Mouse (Mus musculus): ENCODE data around the gene Npdc1. TPM values are rescaled to one million over a fixed set of nuclear protein-coding genes. Genes with fewer than 3 reads are reported as not detected.

The Npdc1 gene
- polyA plus RNA-seq, 1 experiment from 2014 or later: 408 TPM

Small RNAs within 50 kb of the gene (microRNA-seq; reads per million reads assigned to microRNA genes)
- gene Mir3087: not detected

Other genes starting within 250 kb of the Npdc1 start
- 25.2 and 27.5 TPM in 2 replicates for gene Nrarp, start 218.6 kb upstream of the Npdc1 start, polyA plus RNA-seq (2015; fragmentation: Nextera tagmentation; extraction: Ambion mirVana)
- gene Tor4a, start 202.5 kb upstream of the Npdc1 start, polyA plus RNA-seq (2015; fragmentation: Nextera tagmentation; extraction: Ambion mirVana): 1.3 and 1.6 TPM in 2 replicates
- gene Nelfb, start 187.9 kb upstream of the Npdc1 start, polyA plus RNA-seq (2015; fragmentation: Nextera tagmentation; extraction: Ambion mirVana): 96.7 and 102 TPM in 2 replicates
- gene Stpg3, start 184.7 kb upstream of the Npdc1 start, polyA plus RNA-seq (2015; fragmentation: Nextera tagmentation; extraction: Ambion mirVana): not detected in 2 replicates
- gene Fam166a, start 180.6 kb upstream of the Npdc1 start, polyA plus RNA-seq (2015; fragmentation: Nextera tagmentation; extraction: Ambion mirVana): 1.2 TPM in 1 of 2 replicates, not detected in the other
- 399 and 409 TPM in 2 replicates for gene Tubb4b, start 174.6 kb upstream of the Npdc1 start, polyA plus RNA-seq (2015; fragmentation: Nextera tagmentation; extraction: Ambion mirVana)
- gene Slc34a3, start 165.0 kb upstream of the Npdc1 start, polyA plus RNA-seq (2015; fragmentation: Nextera tagmentation; extraction: Ambion mirVana): not detected in 2 replicates
- not detected in 2 replicates for gene Rnf224, start 162.6 kb upstream of the Npdc1 start, polyA plus RNA-seq (2015; fragmentation: Nextera tagmentation; extraction: Ambion mirVana)
- 79.1 and 80.4 TPM in 2 replicates for gene Rnf208, start 157.1 kb upstream of the Npdc1 start, polyA plus RNA-seq (2015; fragmentation: Nextera tagmentation; extraction: Ambion mirVana)
- 0.20 TPM in 1 of 2 replicates, not detected in the other for gene Cysrt1, start 156.9 kb upstream of the Npdc1 start, polyA plus RNA-seq (2015; fragmentation: Nextera tagmentation; extraction: Ambion mirVana)
- gene AL732309.1, start 152.5 kb upstream of the Npdc1 start, polyA plus RNA-seq (2015; fragmentation: Nextera tagmentation; extraction: Ambion mirVana): 6.5 and 6.8 TPM in 2 replicates
- 16.4 and 19.7 TPM in 2 replicates for gene Tmem203, start 143.9 kb upstream of the Npdc1 start, polyA plus RNA-seq (2015; fragmentation: Nextera tagmentation; extraction: Ambion mirVana)
- gene Tprn, start 136.7 kb upstream of the Npdc1 start, polyA plus RNA-seq (2015; fragmentation: Nextera tagmentation; extraction: Ambion mirVana): 15.6 and 16.5 TPM in 2 replicates
- gene Ssna1, start 126.9 kb upstream of the Npdc1 start, polyA plus RNA-seq (2015; fragmentation: Nextera tagmentation; extraction: Ambion mirVana): 209 and 225 TPM in 2 replicates
- 148 and 150 TPM in 2 replicates for gene Anapc2, start 126.9 kb upstream of the Npdc1 start, polyA plus RNA-seq (2015; fragmentation: Nextera tagmentation; extraction: Ambion mirVana)
- gene Tmem210, start 111.2 kb upstream of the Npdc1 start, polyA plus RNA-seq (2015; fragmentation: Nextera tagmentation; extraction: Ambion mirVana): not detected in 2 replicates
- gene Lrrc26, start 109.4 kb upstream of the Npdc1 start, polyA plus RNA-seq (2015; fragmentation: Nextera tagmentation; extraction: Ambion mirVana): not detected in 2 replicates
- 19.1 and 21.5 TPM in 2 replicates for gene Grin1, start 80.2 kb upstream of the Npdc1 start, polyA plus RNA-seq (2015; fragmentation: Nextera tagmentation; extraction: Ambion mirVana)
- 52.6 and 61.1 TPM in 2 replicates for gene Man1b1, start 67.0 kb upstream of the Npdc1 start, polyA plus RNA-seq (2015; fragmentation: Nextera tagmentation; extraction: Ambion mirVana)
- 25.5 and 29.3 TPM in 2 replicates for gene Dpp7, start 43.0 kb upstream of the Npdc1 start, polyA plus RNA-seq (2015; fragmentation: Nextera tagmentation; extraction: Ambion mirVana)
- 4.1 and 5.1 TPM in 2 replicates for gene Uap1l1, start 33.7 kb upstream of the Npdc1 start, polyA plus RNA-seq (2015; fragmentation: Nextera tagmentation; extraction: Ambion mirVana)
- gene Sapcd2, start 27.0 kb upstream of the Npdc1 start, polyA plus RNA-seq (2015; fragmentation: Nextera tagmentation; extraction: Ambion mirVana): 31.9 and 32.6 TPM in 2 replicates
- 3.6 and 4.8 TPM in 2 replicates for gene Entpd2, start 3.5 kb upstream of the Npdc1 start, polyA plus RNA-seq (2015; fragmentation: Nextera tagmentation; extraction: Ambion mirVana)
- 0.20 TPM in 1 of 2 replicates, not detected in the other for gene Fut7, start 23.9 kb downstream of the Npdc1 start, polyA plus RNA-seq (2015; fragmentation: Nextera tagmentation; extraction: Ambion mirVana)
- gene Abca2, start 29.4 kb downstream of the Npdc1 start, polyA plus RNA-seq (2015; fragmentation: Nextera tagmentation; extraction: Ambion mirVana): 11.6 and 14.1 TPM in 2 replicates
- 3.3 and 3.4 TPM in 2 replicates for gene Clic3, start 57.5 kb downstream of the Npdc1 start, polyA plus RNA-seq (2015; fragmentation: Nextera tagmentation; extraction: Ambion mirVana)
- 100 and 101 TPM in 2 replicates for gene Paxx, start 61.7 kb downstream of the Npdc1 start, polyA plus RNA-seq (2015; fragmentation: Nextera tagmentation; extraction: Ambion mirVana)
- gene Ptgds, start 70.7 kb downstream of the Npdc1 start, polyA plus RNA-seq (2015; fragmentation: Nextera tagmentation; extraction: Ambion mirVana): 112 and 123 TPM in 2 replicates
- not detected in 2 replicates for gene Lcn12, start 94.6 kb downstream of the Npdc1 start, polyA plus RNA-seq (2015; fragmentation: Nextera tagmentation; extraction: Ambion mirVana)
- gene Fbxw5, start 101.4 kb downstream of the Npdc1 start, polyA plus RNA-seq (2015; fragmentation: Nextera tagmentation; extraction: Ambion mirVana): 128 and 130 TPM in 2 replicates
- gene C8g, start 102.4 kb downstream of the Npdc1 start, polyA plus RNA-seq (2015; fragmentation: Nextera tagmentation; extraction: Ambion mirVana): 3.4 and 4.7 TPM in 2 replicates
- gene Traf2, start 147.6 kb downstream of the Npdc1 start, polyA plus RNA-seq (2015; fragmentation: Nextera tagmentation; extraction: Ambion mirVana): 28.2 and 28.6 TPM in 2 replicates
- gene Edf1, start 158.5 kb downstream of the Npdc1 start, polyA plus RNA-seq (2015; fragmentation: Nextera tagmentation; extraction: Ambion mirVana): 368 and 393 TPM in 2 replicates
- gene Mamdc4, start 175.5 kb downstream of the Npdc1 start, polyA plus RNA-seq (2015; fragmentation: Nextera tagmentation; extraction: Ambion mirVana): 4.2 and 5.3 TPM in 2 replicates
- 151 and 158 TPM in 2 replicates for gene Phpt1, start 175.9 kb downstream of the Npdc1 start, polyA plus RNA-seq (2015; fragmentation: Nextera tagmentation; extraction: Ambion mirVana)
- gene Ajm1, start 182.4 kb downstream of the Npdc1 start, polyA plus RNA-seq (2015; fragmentation: Nextera tagmentation; extraction: Ambion mirVana): 5.5 and 5.9 TPM in 2 replicates
- 78.8 and 81.1 TPM in 2 replicates for gene Rabl6, start 209.2 kb downstream of the Npdc1 start, polyA plus RNA-seq (2015; fragmentation: Nextera tagmentation; extraction: Ambion mirVana)
- gene Ccdc183, start 218.3 kb downstream of the Npdc1 start, polyA plus RNA-seq (2015; fragmentation: Nextera tagmentation; extraction: Ambion mirVana): 0.14 and 0.20 TPM in 2 replicates
- gene Tmem141, start 222.7 kb downstream of the Npdc1 start, polyA plus RNA-seq (2015; fragmentation: Nextera tagmentation; extraction: Ambion mirVana): 23.8 and 25.0 TPM in 2 replicates
- gene Fcna, start 228.7 kb downstream of the Npdc1 start, polyA plus RNA-seq (2015; fragmentation: Nextera tagmentation; extraction: Ambion mirVana): 2.2 and 2.7 TPM in 2 replicates